Mouse (Mus musculus): ENCODE results near the gene Sgip1.

GRCm38 (mm10) chr4:102913176-102913575 lies 172.1 kb downstream of the Sgip1 start:
- TF ChIP-seq CTCF (IDR thresholded peaks at IDR 0.05; ENCODE audit: extremely low read depth, insufficient read length, insufficient replicate concordance, low read depth, low read length) (no peak), POLR2A (IDR thresholded peaks at IDR 0.05; ENCODE audit: low read depth, low read length) (no peak)

All from small intestine, adult 2 months (tissue).